Mouse (Mus musculus): ENCODE measurements around the gene Map1b.

- TF ChIP-seq CTCF (IDR thresholded peaks at IDR 0.05; ENCODE audit: low read depth) (no peak), EP300 (IDR thresholded peaks at IDR 0.05; ENCODE audit: low read depth) (no peak)
Measured at GRCm38 (mm10) chr13:99449547-99449946, 66.8 kb downstream of the Map1b start.
